Mouse (Mus musculus): Measurements from ENCODE around the gene Mfsd5.

- no peak for TF ChIP-seq CTCF (IDR thresholded peaks at IDR 0.05; ENCODE audit: borderline replicate concordance, extremely low read depth, insufficient read depth, insufficient read length)
- no peak for TF ChIP-seq POLR2A (IDR thresholded peaks at IDR 0.05; ENCODE audit: borderline replicate concordance, extremely low read depth, insufficient read depth, insufficient read length, poor library complexity, severe bottlenecking)
These were observed 21.8 kb upstream of the Mfsd5 start, which contains the start of gene Rarg for GRCm38 (mm10) chr15:102257202-102258075.
